Mouse (Mus musculus) forebrain, embryonic 15.5 days (tissue): Measurements from ENCODE around the gene Urgcp. TPM values are rescaled to one million over a fixed set of nuclear protein-coding genes. Genes with fewer than 3 reads are reported as not detected.

Experiments used
- ATAC-seq: fragments of 200-750 bp; cut with Nextera tagmentation; replicated peaks from 2 replicates; pipeline ENCODE4 v1.8.0; 2017; ENCODE audit warnings: mild to moderate bottlenecking, moderate TSS enrichment, moderate library complexity
- H3K27ac ChIP-seq: fragments of 300-500 bp; sonication (generic); replicated peaks from 2 replicates; pipeline ENCODE4 v1.5.1; 2015; ENCODE audit warnings: mild to moderate bottlenecking, inconsistent platforms
- H3K27me3 ChIP-seq: fragments of 300-500 bp; sonication (generic); 2 replicates; pipeline ENCODE4 v1.6.1; 2015; ENCODE audit warnings: inconsistent platforms
- H3K36me3 ChIP-seq: fragments of 300-500 bp; sonication (generic); 2 replicates; pipeline ENCODE4 v1.6.1; 2015; ENCODE audit warnings: mild to moderate bottlenecking, inconsistent platforms
- H3K4me1 ChIP-seq: fragments of 300-500 bp; sonication (generic); 2 replicates; pipeline ENCODE4 v1.6.1; 2015; ENCODE audit warnings: inconsistent platforms
- H3K4me2 ChIP-seq: fragments of 300-500 bp; sonication (generic); replicated peaks from 2 replicates; pipeline ENCODE4 v1.6.1; 2015; ENCODE audit warnings: mild to moderate bottlenecking, inconsistent platforms
- H3K4me3 ChIP-seq: fragments of 300-500 bp; sonication (generic); 2 replicates; pipeline ENCODE4 v1.5.1; 2015; ENCODE audit warnings: mild to moderate bottlenecking, inconsistent platforms
- H3K9ac ChIP-seq: fragments of 300-500 bp; sonication (generic); replicated peaks from 2 replicates; pipeline ENCODE4 v1.6.1; 2015; ENCODE audit warnings: mild to moderate bottlenecking, inconsistent platforms
- H3K9me3 ChIP-seq: fragments of 300-500 bp; sonication (generic); 2 replicates; pipeline ENCODE4 v1.6.1; 2016; ENCODE audit warnings: inconsistent platforms
- WGBS: fragments of 180-500 bp; shearing (Covaris S2); methylation state at CpG from one replicate; pipeline ENCODE4 v1.1.7; 2015; ENCODE audit warnings: mixed read lengths; 5-methylcytosine and 5-hydroxymethylcytosine counted together
- polyA plus RNA-seq: library from polyadenylated mRNA; unstranded; fragments of >200 nt; fragmentation: Nextera tagmentation; extraction: Ambion mirVana; gene quantifications from 2 replicates; pipeline ENCODE4 v1.2.1, GENCODE M21; 2015

Urgcp gene
- polyA plus RNA-seq, 1 experiment from 2014 or later: 31.6 TPM

- ATAC-seq: no peak
- no peak overlapping the region for H3K4me3 ChIP-seq
- H3K27ac ChIP-seq: no peak overlapping the region
- H3K9ac ChIP-seq: no peak overlapping the region
- no peaks in the 10 kb centered on the region for H3K9me3 ChIP-seq
- no peaks in the 10 kb centered on the region for H3K4me1 ChIP-seq
- no peaks in the 10 kb centered on the region for H3K36me3 ChIP-seq
- WGBS: 92% methylated on average over 4 of the region's 4 CpGs
- H3K27me3 ChIP-seq: no peaks in the 10 kb centered on the region
- no peak overlapping the region for H3K4me2 ChIP-seq
These were observed 27.9 kb downstream of the Urgcp start for GRCm38 (mm10) chr11:5734323-5734722.

- Histone ChIP-seq H3K9ac (no peak overlapping the region), H3K27me3 (no peaks in the 10 kb centered on the region), H3K4me2 (no peak overlapping the region), H3K4me3 (no peak overlapping the region), H3K36me3 (no peaks in the 10 kb centered on the region), H3K27ac (no peak overlapping the region), H3K9me3 (no peaks in the 10 kb centered on the region), H3K4me1 (no peaks in the 10 kb centered on the region)
- ATAC-seq: no peak
- 70% methylated on average over 5 of the region's 5 CpGs for WGBS
These were observed 29.8 kb downstream of the Urgcp start for GRCm38 (mm10) chr11:5732401-5732800.

GRCm38 (mm10) chr11:5729582-5729981 is 32.6 kb downstream of the Urgcp start:
- Histone ChIP-seq H3K4me3 (no peak overlapping the region), H3K27ac (no peak overlapping the region), H3K36me3 (no peaks in the 10 kb centered on the region), H3K9me3 (no peaks in the 10 kb centered on the region), H3K4me2 (no peak overlapping the region), H3K4me1 (no peaks in the 10 kb centered on the region), H3K27me3 (no peaks in the 10 kb centered on the region), H3K9ac (no peak overlapping the region)
- ATAC-seq: no peak
- 88% methylated on average over 9 of the region's 9 CpGs for WGBS

GRCm38 (mm10) chr11:5718611-5719354 is 43.4 kb downstream of the Urgcp start:
- Histone ChIP-seq H3K9me3 (no peaks in the 10 kb centered on the region), H3K4me1 (no peaks in the 10 kb centered on the region), H3K4me2 (no peak overlapping the region), H3K27me3 (no peaks in the 10 kb centered on the region), H3K36me3 (peaks cover 42% of the 10 kb centered on the region), H3K27ac (no peak overlapping the region), H3K9ac (no peak overlapping the region), H3K4me3 (no peak overlapping the region)
- no peak for ATAC-seq
- WGBS: 96% methylated on average over 12 of the region's 12 CpGs

- ATAC-seq: no peak
- H3K9ac ChIP-seq: no peak overlapping the region
- WGBS: 95% methylated on average over 34 of the region's 34 CpGs
- no peak overlapping the region for H3K4me3 ChIP-seq
- no peaks in the 10 kb centered on the region for H3K4me1 ChIP-seq
- peaks cover 37% of the 10 kb centered on the region for H3K36me3 ChIP-seq
- no peak overlapping the region for H3K27ac ChIP-seq
- no peaks in the 10 kb centered on the region for H3K9me3 ChIP-seq
- H3K4me2 ChIP-seq: no peak overlapping the region
- no peaks in the 10 kb centered on the region for H3K27me3 ChIP-seq
These were observed 45.1 kb downstream of the Urgcp start for GRCm38 (mm10) chr11:5716938-5717705.

GRCm38 (mm10) chr11:5716246-5716645 is 45.9 kb downstream of the Urgcp start:
- no peaks in the 10 kb centered on the region for H3K9me3 ChIP-seq
- H3K9ac ChIP-seq: no peak overlapping the region
- no peak overlapping the region for H3K4me2 ChIP-seq
- ATAC-seq: no peak
- H3K36me3 ChIP-seq: peaks cover 36% of the 10 kb centered on the region
- no peak overlapping the region for H3K27ac ChIP-seq
- WGBS: 92% methylated on average over 11 of the region's 11 CpGs
- no peak overlapping the region for H3K4me3 ChIP-seq
- no peaks in the 10 kb centered on the region for H3K27me3 ChIP-seq
- no peaks in the 10 kb centered on the region for H3K4me1 ChIP-seq

GRCm38 (mm10) chr11:5715630-5716105 is 46.5 kb downstream of the Urgcp start, which contains the start of gene Mrps24:
TSS of gene Mrps24 (minus strand) at chr11:5715680.
- H3K27ac ChIP-seq: no peak within 1 kb of the TSS
- no peaks in the 10 kb centered on the region for H3K27me3 ChIP-seq
- H3K9me3 ChIP-seq: no peaks in the 10 kb centered on the region
- H3K36me3 ChIP-seq: peaks cover 36% of the 10 kb centered on the region
- WGBS: 80% methylated on average over 14 of the region's 14 CpGs
- no peak within 1 kb of the TSS for H3K9ac ChIP-seq
- no peaks in the 10 kb centered on the region for H3K4me1 ChIP-seq
- ATAC-seq: no peak
- H3K4me2 ChIP-seq: no peak within 1 kb of the TSS
- no peak within 1 kb of the TSS for H3K4me3 ChIP-seq

- H3K4me3 ChIP-seq: no peak overlapping the region
- no peaks in the 10 kb centered on the region for H3K9me3 ChIP-seq
- no peaks in the 10 kb centered on the region for H3K4me1 ChIP-seq
- no peaks in the 10 kb centered on the region for H3K27me3 ChIP-seq
- no peak overlapping the region for H3K27ac ChIP-seq
- H3K9ac ChIP-seq: no peak overlapping the region
- H3K4me2 ChIP-seq: no peak overlapping the region
- no peak for ATAC-seq
- H3K36me3 ChIP-seq: peaks cover 36% of the 10 kb centered on the region
- WGBS: 90% methylated on average over 9 of the region's 9 CpGs
These were observed 47.0 kb downstream of the Urgcp start for GRCm38 (mm10) chr11:5715179-5715578.

- peak overlapping the region; percentile 73 for H3K4me2 ChIP-seq
- H3K4me3 ChIP-seq: peak overlapping the region; percentile 98
- H3K4me1 ChIP-seq: peaks cover 16% of the 10 kb centered on the region
- peaks cover 18% of the 10 kb centered on the region for H3K36me3 ChIP-seq
- ATAC-seq: peak; percentile 96
- H3K9me3 ChIP-seq: no peaks in the 10 kb centered on the region
- peak overlapping the region; percentile 86 for H3K9ac ChIP-seq
- H3K27me3 ChIP-seq: no peaks in the 10 kb centered on the region
- H3K27ac ChIP-seq: peak overlapping the region; percentile 66
- WGBS: 19% methylated on average over 49 of the region's 50 CpGs
These were observed 54.4 kb downstream of the Urgcp start for GRCm38 (mm10) chr11:5707530-5708353.

- under 1% methylated on average over 43 of the region's 43 CpGs for WGBS
- Histone ChIP-seq H3K36me3 (peaks cover 19% of the 10 kb centered on the region), H3K27ac (peak overlapping the region; percentile 66), H3K9ac (peak overlapping the region; percentile 86), H3K4me1 (peaks cover 16% of the 10 kb centered on the region), H3K4me3 (peak overlapping the region; percentile 98), H3K4me2 (peak overlapping the region; percentile 73), H3K9me3 (no peaks in the 10 kb centered on the region), H3K27me3 (no peaks in the 10 kb centered on the region)
- peak; percentile 81 for ATAC-seq
These were observed 55.2 kb downstream of the Urgcp start for GRCm38 (mm10) chr11:5706874-5707529.

- Histone ChIP-seq H3K4me1 (peaks cover 16% of the 10 kb centered on the region), H3K36me3 (peaks cover 19% of the 10 kb centered on the region), H3K9ac (0 out of 2 replicates have a peak overlapping the region, but pooled peaks have one; percentile 86), H3K4me2 (peak overlapping the region; percentile 73), H3K27ac (no peak overlapping the region), H3K4me3 (peak overlapping the region; percentile 98; the same call in 1 of the 2 replicates), H3K27me3 (no peaks in the 10 kb centered on the region), H3K9me3 (no peaks in the 10 kb centered on the region)
- 94% methylated on average over 9 of the region's 9 CpGs for WGBS
- no peak for ATAC-seq
These were observed 56.2 kb downstream of the Urgcp start for GRCm38 (mm10) chr11:5705972-5706371.
